Mouse (Mus musculus) brain, embryonic 14.5 days (tissue): Measurements from ENCODE around the gene Bbs9.

ENCODE experiments used
- CTCF ChIP-seq: fragments of 200-500 bp; IDR thresholded peaks from 2 replicates; pipeline ENCODE4 v1.5.1; 2012; ENCODE audit warnings: inconsistent platforms, mild to moderate bottlenecking, moderate library complexity, borderline replicate concordance; ENCODE audit not compliant: insufficient read depth, insufficient read length; ENCODE audit errors: extremely low read depth
- POLR2A ChIP-seq: fragments of 200-500 bp; IDR thresholded peaks from 2 replicates; pipeline ENCODE4 v1.6.1; 2012; ENCODE audit warnings: mild to moderate bottlenecking, inconsistent platforms, borderline replicate concordance; ENCODE audit not compliant: poor library complexity, insufficient read depth, insufficient read length, severe bottlenecking; ENCODE audit errors: extremely low read depth

DNA sequence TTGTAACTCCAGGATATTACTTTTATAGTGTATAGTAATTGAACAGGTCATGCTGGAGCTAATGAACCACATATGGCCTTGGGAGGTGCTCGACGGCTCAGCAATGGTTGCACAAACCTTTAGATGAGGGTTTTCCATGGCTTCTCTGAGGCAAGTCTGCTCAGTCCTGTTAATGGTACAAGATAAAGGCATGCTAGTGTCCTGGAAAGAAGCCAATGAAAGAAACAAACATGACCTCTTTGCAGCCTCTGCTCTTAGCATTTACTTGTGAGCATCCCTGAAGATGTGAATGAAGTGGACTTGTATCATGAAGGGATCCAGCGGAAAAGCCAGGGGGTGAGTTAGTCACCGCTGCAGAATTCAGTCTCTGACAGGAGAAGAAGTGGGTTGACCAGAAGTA is 64.0 kb downstream of the Bbs9 start:
- TF ChIP-seq POLR2A (no peak), CTCF (no peak)
